Mouse (Mus musculus): Measurements from ENCODE around the gene Perp.

Gene Perp

GRCm38 (mm10) chr10:18863332-18863731 is 18.5 kb downstream of the Perp start:
- no peak for DNase-seq (ENCODE audit: low spot score in 2 of 2)

DNA sequence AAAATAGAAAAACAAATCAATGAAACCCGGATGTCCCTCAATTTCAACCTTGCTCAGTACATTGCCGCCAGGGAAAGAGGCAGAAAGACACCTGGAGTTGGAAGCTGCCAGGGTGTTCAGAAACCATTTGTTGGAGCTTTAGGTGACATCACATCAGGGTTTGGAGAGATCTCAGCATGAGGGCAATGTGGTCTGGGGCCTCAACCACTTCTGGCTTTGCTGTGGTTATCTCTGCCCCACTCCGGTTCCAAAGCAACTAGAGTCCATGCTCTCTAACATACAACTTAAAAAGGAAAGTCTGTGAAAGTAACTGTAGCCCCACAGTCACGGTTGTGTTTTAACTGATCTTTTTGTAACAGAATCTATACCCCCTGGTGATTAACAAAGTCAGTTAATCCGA is 19.9 kb downstream of the Perp start:
- no peak for DNase-seq (ENCODE audit: low spot score in 2 of 2)

GRCm38 (mm10) chr10:18870990-18871389 is 26.2 kb downstream of the Perp start:
- DNase-seq (ENCODE audit: low spot score in 2 of 2), result no peak

DNA sequence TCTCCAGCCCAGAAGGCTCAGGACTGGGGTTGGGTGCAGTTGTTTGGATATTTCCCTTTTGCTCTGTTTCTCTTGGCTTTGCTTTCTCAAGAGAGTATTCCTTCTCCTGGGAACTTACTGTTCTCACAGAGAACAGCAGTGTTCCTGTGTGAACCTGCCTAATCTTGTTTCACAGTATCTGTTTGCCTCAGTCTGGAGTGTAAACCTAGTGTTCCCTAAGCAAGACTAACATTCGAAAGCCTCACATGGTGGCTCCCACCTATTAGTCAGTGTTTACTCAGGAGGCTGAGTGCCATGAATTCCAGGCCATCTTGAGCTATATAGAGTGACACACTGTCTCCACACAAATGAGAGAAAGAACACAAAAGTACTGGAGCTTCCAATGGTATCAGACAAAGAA is 31.4 kb downstream of the Perp start:
- DNase-seq (ENCODE audit: low spot score in 2 of 2), result peak in 1 of 2 experiments; percentile 53

- DNase-seq (ENCODE audit: low spot score in 2 of 2), result no peak
Observed at GRCm38 (mm10) chr10:18878111-18878510, 33.3 kb downstream of the Perp start.

DNA sequence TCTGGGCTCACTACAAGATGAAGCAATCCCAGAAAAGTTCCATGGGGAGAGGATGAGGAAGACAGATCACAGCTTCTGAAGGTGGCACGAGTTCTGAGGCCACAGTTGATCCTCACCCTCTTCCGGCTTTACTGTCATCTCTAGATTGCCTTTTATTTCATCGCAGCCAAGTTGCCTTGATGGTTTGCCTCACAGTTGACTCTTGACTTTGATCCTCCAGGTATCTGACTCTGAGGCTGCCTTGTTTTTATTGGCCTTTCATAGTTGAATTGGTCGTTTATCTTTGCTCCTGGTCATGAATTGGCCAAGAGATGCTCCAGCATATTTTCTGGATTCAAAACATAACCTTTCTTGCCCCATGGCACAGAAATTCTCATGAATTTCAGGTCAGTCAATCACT is 34.3 kb downstream of the Perp start:
- no peak for DNase-seq (ENCODE audit: low spot score in 2 of 2)

GRCm38 (mm10) chr10:18879690-18880089 is 34.9 kb downstream of the Perp start:
- no peak for DNase-seq (ENCODE audit: low spot score in 2 of 2)

DNA sequence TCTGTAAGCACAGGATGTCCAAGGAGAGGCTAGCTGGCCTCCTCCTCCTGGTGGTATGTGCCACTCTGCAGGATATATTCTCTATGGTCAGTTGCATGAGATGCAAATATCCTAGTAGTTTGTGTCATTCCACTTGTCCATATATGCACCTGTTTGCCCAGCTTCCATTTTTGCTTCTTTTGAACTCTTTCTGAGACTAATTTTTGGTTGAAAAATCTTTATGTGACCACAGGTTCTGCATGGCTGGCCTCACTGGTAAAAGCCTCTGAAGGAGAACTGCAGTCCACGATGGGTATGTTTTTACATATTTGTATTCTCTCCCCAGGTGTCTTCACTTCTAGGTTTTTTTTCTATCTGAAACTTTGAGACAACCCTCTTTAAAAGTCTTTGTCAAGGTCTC is 37.4 kb downstream of the Perp start:
- DNase-seq (ENCODE audit: low spot score in 2 of 2), result no peak

GRCm38 (mm10) chr10:18886918-18887625 is 42.3 kb downstream of the Perp start:
- DNase-seq (ENCODE audit: low spot score in 2 of 2), result no peak

- DNase-seq (ENCODE audit: low spot score in 2 of 2), result no peak
Observed at GRCm38 (mm10) chr10:18888751-18889150, 43.9 kb downstream of the Perp start.

GRCm38 (mm10) chr10:18889255-18889654 is 44.4 kb downstream of the Perp start:
- DNase-seq (ENCODE audit: low spot score in 2 of 2), result no peak

DNA sequence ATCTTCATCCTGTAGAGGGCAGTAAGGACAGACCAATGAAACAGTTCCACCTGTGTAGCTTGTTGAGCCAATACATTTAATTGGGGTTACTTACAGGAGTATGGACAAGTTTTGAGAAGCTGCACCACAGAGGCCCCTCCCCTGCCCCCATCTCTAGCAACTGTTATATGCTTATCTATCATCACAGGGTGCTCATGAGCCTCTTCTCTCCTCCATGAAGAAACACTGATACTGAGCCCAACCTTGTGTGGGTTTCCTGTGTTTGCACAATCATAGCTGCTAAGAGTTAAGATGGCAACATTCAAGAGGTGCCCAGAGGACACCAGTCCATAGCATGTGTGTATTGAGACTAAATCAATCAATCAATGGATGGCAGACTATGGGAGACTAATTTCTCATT is 46.3 kb downstream of the Perp start:
- DNase-seq (ENCODE audit: low spot score in 2 of 2), result no peak

DNA sequence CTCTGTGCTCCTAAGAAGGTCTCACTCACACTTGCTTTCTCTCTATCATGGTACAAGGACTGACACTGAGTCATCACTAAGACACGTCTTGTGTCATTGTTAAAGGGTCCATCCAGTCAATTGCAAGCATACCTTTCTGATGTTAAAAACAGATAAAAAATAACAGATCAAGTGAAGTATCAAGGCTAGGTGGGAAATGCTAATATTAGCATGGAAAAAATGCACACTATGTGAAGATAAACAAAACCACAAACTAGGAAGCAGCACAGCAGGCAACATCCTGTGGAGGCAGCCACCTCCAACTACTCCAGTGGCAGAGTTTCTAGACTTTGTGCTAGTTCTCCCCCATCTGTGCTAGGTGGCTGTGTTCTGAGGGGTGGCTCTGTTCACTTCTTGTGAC is 47.3 kb downstream of the Perp start:
- DNase-seq (ENCODE audit: low spot score in 2 of 2), result no peak

DNA sequence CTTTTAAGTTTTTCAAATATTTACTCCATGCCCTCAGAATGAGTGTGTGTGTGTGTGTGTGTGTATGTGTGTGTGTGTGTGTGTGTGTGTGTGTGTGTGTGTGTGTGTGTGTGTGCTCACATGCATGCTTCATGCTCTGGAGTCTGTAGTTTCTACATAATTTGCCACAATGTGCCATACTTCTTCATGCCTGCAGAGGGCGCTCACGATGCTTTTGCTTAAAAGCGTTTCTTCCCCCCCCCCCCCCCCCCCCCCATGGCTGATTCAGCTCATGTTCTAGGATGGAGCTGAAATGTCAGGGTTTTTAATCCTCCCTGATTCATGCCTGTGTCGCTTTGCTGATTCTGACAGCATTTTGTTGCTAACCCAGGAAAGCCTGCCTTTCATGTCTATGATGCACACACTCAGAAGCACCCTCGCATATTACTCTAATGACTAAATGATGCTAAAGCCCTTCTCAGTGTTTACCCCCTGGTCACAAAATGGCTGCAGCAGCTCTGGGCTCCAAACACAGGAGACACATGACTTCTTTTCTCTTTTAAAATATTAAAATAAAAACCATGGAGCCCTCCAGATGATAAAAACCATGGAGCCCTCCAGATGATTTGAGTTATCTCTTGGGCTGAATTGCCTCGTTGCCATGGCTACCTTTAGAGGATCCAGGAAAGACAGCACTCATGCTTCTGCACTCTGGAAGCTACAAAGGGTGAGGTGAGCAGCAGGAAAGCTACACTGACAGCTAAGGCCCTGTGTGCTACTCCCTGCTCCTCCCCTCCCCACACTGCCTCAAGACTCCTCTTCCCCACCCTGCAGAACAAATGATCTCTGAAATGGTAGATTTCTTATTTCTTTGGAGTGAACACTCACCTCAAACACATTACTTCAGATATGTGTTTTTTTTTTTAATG is 49.7 kb downstream of the Perp start:
- no peak for DNase-seq (ENCODE audit: low spot score in 2 of 2)

GRCm38 (mm10) chr10:18904108-18904507 is 59.3 kb downstream of the Perp start:
- peak in 1 of 2 experiments; percentile 25 for DNase-seq (ENCODE audit: low spot score in 2 of 2)
